Mouse (Mus musculus) lung, adult 18-20 months (tissue): Measurements from ENCODE around the gene 4930402F06Rik.

ENCODE experiments used
- DNase-seq, 2 experiments: peaks; one replicate each; pipeline ENCODE4 v3.0.0; 2022; ENCODE audit warnings: mixed read lengths in 2 of 2

4930402F06Rik gene

GRCm38 (mm10) chr2:35337419-35337818 is 59.6 kb downstream of the 4930402F06Rik start:
- DNase-seq = peak; percentile 67 to 73

GRCm38 (mm10) chr2:35336388-35337280 is 60.3 kb downstream of the 4930402F06Rik start, which contains the start of gene Stom:
Gene Stom (minus strand): TSS chr2:35336976.
- DNase-seq = peak; percentile 99 to 100

- no peak for DNase-seq
Observed at GRCm38 (mm10) chr2:35335620-35336019, 61.4 kb downstream of the 4930402F06Rik start.

GRCm38 (mm10) chr2:35333670-35334069 is 63.3 kb downstream of the 4930402F06Rik start:
- no peak for DNase-seq

GRCm38 (mm10) chr2:35331205-35331604 is 65.8 kb downstream of the 4930402F06Rik start:
- no peak for DNase-seq

- no peak for DNase-seq
Observed at GRCm38 (mm10) chr2:35329061-35329460, 67.9 kb downstream of the 4930402F06Rik start.

- no peak for DNase-seq
Observed at GRCm38 (mm10) chr2:35328064-35328792, 68.7 kb downstream of the 4930402F06Rik start.

- no peak for DNase-seq
Observed at GRCm38 (mm10) chr2:35327583-35327982, 69.4 kb downstream of the 4930402F06Rik start.

- DNase-seq = no peak
Observed at GRCm38 (mm10) chr2:35326931-35327330, 70.0 kb downstream of the 4930402F06Rik start.

GRCm38 (mm10) chr2:35325930-35326329 is 71.0 kb downstream of the 4930402F06Rik start:
- no peak for DNase-seq
